Mouse (Mus musculus) liver, adult 2 months (tissue): ENCODE results near the gene Dctn1.

Source experiments
- CTCF ChIP-seq: fragments of 200-500 bp; IDR thresholded peaks from 2 replicates; pipeline ENCODE4 v1.5.1; 2011; ENCODE audit warnings: low read depth, low read length, control low read depth
- POLR2A ChIP-seq: fragments of 200-500 bp; IDR thresholded peaks from 2 replicates; pipeline ENCODE4 v1.6.1; 2011; ENCODE audit warnings: low read length, control low read depth; ENCODE audit not compliant: insufficient read depth; ENCODE audit errors: extremely low read depth

DNA sequence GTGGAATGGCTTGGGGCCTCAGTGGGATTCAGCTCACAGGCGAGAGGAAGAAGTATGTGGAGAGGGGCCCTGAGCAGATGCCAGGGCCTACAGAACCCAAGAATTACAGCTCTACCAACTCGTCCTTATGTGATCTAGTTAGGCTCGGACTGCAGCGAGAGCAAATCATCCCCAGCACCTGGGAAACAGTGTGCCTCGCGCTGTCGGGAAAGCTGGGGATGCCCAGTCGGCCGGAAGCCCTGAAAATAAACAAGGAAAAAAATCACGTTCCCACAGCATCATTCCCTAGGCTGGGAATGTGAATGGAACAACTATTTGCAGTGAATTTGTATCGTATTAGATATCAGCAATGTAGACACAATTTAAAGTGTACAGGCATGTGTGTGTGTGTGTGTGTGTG lies 40.6 kb downstream of the Dctn1 start:
- TF ChIP-seq CTCF: no peak
- TF ChIP-seq POLR2A: no peak
